Mouse (Mus musculus): Measurements from ENCODE around the gene Tie1. TPM values are rescaled to one million over a fixed set of nuclear protein-coding genes. Genes with fewer than 3 reads are reported as not detected.

The Tie1 gene
- polyA plus RNA-seq (2012; rRNA removed): 18.8 and 23.1 TPM in 2 replicates

DNA sequence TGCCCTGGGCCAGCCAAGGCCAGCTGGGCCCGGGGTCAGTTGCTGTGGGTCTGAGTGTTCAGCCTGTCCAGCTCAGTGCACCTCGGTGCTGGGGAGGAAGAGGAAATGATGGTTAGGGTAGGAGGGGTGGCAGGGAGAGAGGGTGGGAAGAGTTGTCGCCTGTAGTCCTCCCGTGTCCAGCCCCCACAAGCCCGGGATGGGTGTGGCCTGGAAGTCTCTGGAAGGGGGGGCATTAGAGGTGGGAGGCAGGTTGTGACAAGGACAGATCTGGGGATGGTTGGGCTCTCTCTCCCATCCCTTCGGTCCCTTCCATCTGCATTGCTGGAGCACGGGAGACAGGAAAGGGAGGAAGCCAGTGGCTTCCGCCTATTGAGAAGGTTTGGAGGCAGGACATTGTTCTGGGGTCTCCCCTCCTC, at the start of gene Tie1:
Gene Tie1 (minus strand): TSS at position 345 of the 416 bp plus-strand sequence.
- no peak for TF ChIP-seq CTCF (IDR thresholded peaks at IDR 0.05; ENCODE audit: borderline replicate concordance, extremely low read depth, insufficient read depth, insufficient read length)
- TF ChIP-seq POLR2A (IDR thresholded peaks at IDR 0.05; ENCODE audit: borderline replicate concordance, extremely low read depth, insufficient read depth, insufficient read length, poor library complexity, severe bottlenecking): no peak

DNA sequence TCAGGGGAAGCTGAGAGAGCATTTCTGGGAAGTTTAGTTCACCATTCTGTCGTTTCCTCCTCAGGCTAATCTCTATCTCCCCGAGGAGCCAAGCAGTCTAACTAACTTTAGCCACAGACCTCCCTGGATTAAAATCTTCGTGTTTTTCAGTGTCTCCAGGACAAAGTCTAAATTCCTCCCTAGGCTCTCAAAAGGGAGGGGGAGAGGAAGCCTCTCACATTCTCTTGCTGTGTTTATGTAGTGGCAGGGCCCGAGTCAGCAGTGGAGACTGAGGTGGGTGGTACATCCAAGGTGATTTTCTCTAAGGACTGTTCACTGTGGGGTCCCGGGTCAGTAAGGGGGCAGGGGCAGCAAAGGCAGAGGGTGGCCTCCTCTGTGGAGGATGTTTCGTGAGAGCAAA, 47.9 kb upstream of the Tie1 start:
- TF ChIP-seq POLR2A (IDR thresholded peaks at IDR 0.05; ENCODE audit: borderline replicate concordance, extremely low read depth, insufficient read depth, insufficient read length, poor library complexity, severe bottlenecking) (no peak), CTCF (IDR thresholded peaks at IDR 0.05; ENCODE audit: borderline replicate concordance, extremely low read depth, insufficient read depth, insufficient read length) (no peak)
- no peak for DNase-seq (ENCODE audit: low read depth)

More for the DNA sequence above, at the start of gene Tie1:
- peak; percentile 13 for DNase-seq (ENCODE audit: low read depth)

DNA sequence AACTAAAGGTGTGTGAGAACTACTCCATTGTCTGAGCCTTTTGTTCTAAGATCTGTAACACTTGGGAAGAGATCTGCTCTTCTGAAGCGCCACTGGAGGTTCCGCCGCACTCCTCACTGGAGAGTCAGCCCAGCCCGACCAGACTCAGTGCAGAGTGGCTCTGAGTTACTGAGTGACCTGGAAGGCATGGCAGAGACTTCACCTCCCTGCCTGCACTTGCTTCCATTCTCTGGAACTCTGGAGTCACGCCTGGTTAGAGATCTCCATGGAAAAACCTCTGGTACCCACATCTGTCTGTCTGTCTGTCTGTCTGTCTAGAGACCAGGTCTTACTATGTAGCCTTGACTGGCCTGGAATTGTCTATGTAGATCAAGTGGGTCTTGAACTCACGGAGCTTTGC, 45.7 kb upstream of the Tie1 start:
- TF ChIP-seq CTCF (IDR thresholded peaks at IDR 0.05; ENCODE audit: borderline replicate concordance, extremely low read depth, insufficient read depth, insufficient read length): no peak
- TF ChIP-seq POLR2A (IDR thresholded peaks at IDR 0.05; ENCODE audit: borderline replicate concordance, extremely low read depth, insufficient read depth, insufficient read length, poor library complexity, severe bottlenecking): no peak
- no peak for DNase-seq (ENCODE audit: low read depth)

DNA sequence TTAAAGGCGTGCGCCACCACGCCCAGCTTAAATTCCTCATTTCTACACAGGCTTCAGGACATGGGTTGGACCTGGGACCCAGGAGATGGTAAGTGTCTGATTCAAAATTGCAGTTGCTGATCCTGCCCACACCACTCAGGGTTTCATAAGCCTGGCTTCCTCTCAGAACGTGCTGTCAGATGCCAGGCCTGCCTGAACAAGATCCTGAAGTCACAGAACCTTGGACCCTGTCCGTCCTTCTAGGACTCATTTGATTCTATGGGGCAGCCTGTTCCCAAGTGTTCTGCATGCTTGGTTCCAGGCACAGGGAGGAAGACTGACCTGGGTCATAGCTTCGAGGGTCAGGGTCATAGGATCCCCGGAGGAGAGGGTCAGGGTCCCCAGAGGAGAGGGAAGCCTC, 43.7 kb upstream of the Tie1 start:
- no peak for DNase-seq (ENCODE audit: low read depth)
- TF ChIP-seq CTCF (IDR thresholded peaks at IDR 0.05; ENCODE audit: borderline replicate concordance, extremely low read depth, insufficient read depth, insufficient read length) (no peak), POLR2A (IDR thresholded peaks at IDR 0.05; ENCODE audit: borderline replicate concordance, extremely low read depth, insufficient read depth, insufficient read length, poor library complexity, severe bottlenecking) (no peak)

DNA sequence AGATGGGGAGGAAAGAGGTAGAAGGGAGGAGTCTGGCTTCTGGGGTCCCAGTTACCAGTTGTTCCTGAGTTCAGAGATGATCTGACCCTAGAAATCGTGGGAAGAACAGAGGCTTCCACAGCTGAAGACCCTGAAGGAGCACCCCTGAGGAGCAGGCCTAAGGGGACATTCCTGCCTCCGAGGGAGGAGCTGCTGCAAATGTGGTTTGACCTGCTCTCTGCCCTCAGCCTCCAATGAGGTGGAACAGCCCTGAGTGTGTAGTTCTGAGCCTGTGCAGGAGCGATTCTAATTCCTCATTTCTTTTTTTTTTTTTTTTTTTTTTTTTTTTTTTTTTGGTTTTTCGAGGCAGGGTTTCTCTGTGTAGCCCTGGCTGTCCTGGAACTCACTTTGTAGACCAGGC, 43.3 kb upstream of the Tie1 start:
- no peak for DNase-seq (ENCODE audit: low read depth)
- no peak for TF ChIP-seq CTCF (IDR thresholded peaks at IDR 0.05; ENCODE audit: borderline replicate concordance, extremely low read depth, insufficient read depth, insufficient read length)
- no peak for TF ChIP-seq POLR2A (IDR thresholded peaks at IDR 0.05; ENCODE audit: borderline replicate concordance, extremely low read depth, insufficient read depth, insufficient read length, poor library complexity, severe bottlenecking)

DNA sequence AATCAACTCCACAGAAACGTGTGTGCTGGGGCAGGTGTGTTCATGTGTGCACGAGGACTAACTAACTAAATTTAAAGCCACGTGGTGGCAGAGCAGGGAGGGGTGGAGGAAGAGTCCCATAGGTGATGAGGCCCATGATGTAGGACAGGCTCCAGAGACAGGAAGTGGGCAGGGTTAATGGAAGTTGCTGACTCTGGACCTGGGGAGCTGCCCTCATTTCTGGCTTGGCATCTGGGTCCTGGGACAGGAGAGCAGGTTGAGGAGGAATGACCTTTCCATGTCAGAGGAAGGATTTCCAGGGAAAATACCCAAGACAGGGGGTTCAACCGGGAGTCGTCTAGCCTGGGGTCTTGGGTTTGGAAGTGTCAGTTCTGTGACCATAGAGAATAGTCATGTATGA, 42.8 kb upstream of the Tie1 start:
- DNase-seq (ENCODE audit: low read depth): no peak
- TF ChIP-seq POLR2A (IDR thresholded peaks at IDR 0.05; ENCODE audit: borderline replicate concordance, extremely low read depth, insufficient read depth, insufficient read length, poor library complexity, severe bottlenecking) (no peak), CTCF (IDR thresholded peaks at IDR 0.05; ENCODE audit: borderline replicate concordance, extremely low read depth, insufficient read depth, insufficient read length) (no peak)

DNA sequence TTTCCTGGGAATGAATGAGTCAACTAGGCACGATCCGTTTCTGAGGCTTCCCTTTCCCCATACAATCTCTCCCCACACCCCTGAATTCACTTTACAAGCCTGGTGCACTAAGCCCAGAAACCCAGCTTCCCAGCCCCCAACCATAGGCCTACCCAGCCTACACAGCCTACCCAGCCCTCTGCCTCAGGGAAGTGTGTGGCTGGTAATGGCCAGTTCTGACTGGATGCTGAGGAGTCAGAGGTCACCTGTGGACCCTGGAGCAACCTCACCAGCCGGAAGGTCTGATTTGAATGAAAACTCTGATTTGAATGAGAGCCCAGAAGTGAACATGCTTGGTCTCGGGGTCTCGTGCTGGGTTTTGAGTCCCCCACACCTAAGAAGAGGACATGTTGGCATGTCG, 37.9 kb upstream of the Tie1 start:
- no peak for TF ChIP-seq POLR2A (IDR thresholded peaks at IDR 0.05; ENCODE audit: borderline replicate concordance, extremely low read depth, insufficient read depth, insufficient read length, poor library complexity, severe bottlenecking)
- no peak for TF ChIP-seq CTCF (IDR thresholded peaks at IDR 0.05; ENCODE audit: borderline replicate concordance, extremely low read depth, insufficient read depth, insufficient read length)

DNA sequence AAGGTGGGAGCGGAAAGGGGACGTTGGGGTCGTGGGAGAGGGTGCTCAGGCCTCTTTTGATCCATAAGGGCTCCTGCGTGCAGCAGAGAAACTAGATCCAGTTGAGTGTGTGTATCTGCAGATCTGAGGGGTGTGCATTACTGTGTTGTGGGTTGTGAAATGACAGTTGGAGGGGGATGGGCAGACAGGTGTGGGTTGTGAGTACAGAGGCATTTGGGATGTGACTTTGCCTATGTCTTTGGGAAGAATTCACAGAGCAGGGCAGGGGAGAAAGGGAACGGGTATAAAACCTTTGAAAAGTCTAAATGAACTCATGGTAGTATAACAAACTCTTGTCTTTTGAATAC, 37.4 kb upstream of the Tie1 start:
- no peak for DNase-seq (ENCODE audit: low read depth)
- TF ChIP-seq POLR2A (IDR thresholded peaks at IDR 0.05; ENCODE audit: borderline replicate concordance, extremely low read depth, insufficient read depth, insufficient read length, poor library complexity, severe bottlenecking): no peak
- TF ChIP-seq CTCF (IDR thresholded peaks at IDR 0.05; ENCODE audit: borderline replicate concordance, extremely low read depth, insufficient read depth, insufficient read length): no peak

More for the DNA sequence above, 37.9 kb upstream of the Tie1 start:
- DNase-seq (ENCODE audit: low read depth): no peak

DNA sequence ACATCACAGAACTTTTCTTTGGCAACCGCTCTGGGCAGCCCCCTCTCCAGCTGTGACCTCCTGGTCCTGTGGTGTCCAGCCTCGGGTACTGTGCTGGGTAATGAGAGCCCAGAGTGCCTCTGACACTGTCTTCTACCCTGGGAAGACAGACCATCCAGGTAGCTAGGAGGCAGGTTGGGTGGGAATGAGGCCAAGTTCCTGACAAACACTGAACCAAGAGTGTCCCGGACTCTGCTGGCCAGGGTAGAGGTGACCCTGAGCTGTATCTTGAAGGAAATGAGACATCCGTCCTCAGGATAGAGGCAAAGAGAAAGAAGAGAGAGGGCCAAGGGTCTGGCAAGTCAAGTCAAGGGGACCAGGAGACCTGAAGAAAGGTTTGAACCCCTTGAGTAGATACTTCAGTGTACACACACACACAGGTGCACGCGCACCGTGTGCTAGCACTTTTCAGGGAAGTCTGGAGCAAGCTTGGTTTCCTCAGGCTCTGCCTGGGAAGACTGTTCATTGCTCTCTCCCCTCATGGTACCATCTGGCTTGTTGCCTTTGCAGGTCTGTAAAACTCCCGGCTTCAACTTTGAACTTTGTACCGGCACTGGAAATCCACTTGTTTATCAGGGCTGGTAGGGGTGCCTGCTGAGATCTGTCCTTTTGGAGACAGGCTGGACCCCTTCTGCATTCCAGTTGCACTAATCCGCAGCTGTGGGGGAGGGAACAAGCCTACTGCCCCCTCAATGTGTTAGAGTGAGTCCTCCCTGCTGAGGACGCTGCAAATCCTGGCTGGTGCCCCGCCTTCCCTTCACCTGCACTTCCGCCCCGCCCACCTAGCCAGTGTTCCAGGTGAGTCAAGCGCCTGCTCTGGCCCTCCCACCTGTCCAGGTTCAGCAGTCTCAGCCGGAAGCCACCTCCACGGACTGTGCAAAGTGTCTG, 36.8 kb upstream of the Tie1 start, which contains the start of gene 2610528J11Rik:
Gene 2610528J11Rik (plus strand): TSS at position 592 of the 927 bp plus-strand sequence.
- TF ChIP-seq POLR2A (IDR thresholded peaks at IDR 0.05; ENCODE audit: borderline replicate concordance, extremely low read depth, insufficient read depth, insufficient read length, poor library complexity, severe bottlenecking): no peak
- TF ChIP-seq CTCF (IDR thresholded peaks at IDR 0.05; ENCODE audit: borderline replicate concordance, extremely low read depth, insufficient read depth, insufficient read length): no peak
- DNase-seq (ENCODE audit: low read depth): no peak

DNA sequence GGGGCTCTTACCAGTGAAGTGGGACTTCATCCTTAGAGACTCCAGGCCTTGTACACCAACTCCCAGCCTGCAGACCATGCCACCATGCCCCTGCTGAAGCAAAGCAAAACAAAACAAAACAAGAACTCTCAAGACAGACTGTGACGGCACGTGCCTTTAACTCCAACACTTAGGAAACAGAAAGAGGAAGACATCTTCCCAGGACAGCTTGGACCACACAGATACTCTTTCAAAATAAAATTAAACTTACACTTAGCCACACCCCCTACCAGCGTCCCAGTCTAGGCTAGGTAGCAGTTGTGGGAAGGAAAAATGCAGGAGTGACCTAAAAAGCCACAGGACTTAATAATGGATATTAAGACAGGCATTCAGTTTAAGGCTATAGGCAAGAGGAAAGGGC, 35.9 kb upstream of the Tie1 start:
- no peak for TF ChIP-seq POLR2A (IDR thresholded peaks at IDR 0.05; ENCODE audit: borderline replicate concordance, extremely low read depth, insufficient read depth, insufficient read length, poor library complexity, severe bottlenecking)
- no peak for TF ChIP-seq CTCF (IDR thresholded peaks at IDR 0.05; ENCODE audit: borderline replicate concordance, extremely low read depth, insufficient read depth, insufficient read length)
- no peak for DNase-seq (ENCODE audit: low read depth)

DNA sequence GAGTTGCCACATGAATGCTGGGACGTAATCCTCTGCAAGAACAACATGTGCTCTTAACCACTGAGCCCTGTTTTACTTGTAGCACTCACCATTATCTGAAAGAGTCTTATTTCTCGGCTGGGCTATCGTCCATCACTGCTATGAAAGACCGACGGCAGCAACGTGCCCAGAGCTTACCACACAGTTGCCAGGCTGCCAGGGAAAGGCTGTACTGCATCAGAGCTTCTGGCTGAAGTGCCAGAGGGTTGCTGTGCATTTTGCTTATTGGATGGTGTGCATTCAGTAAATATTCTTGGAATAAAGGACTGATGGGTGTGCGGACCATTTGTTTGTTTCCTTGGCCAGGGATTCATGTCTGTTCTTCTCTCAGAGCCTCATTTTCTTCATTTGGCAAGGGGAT, 34.1 kb upstream of the Tie1 start:
- TF ChIP-seq POLR2A (IDR thresholded peaks at IDR 0.05; ENCODE audit: borderline replicate concordance, extremely low read depth, insufficient read depth, insufficient read length, poor library complexity, severe bottlenecking) (no peak), CTCF (IDR thresholded peaks at IDR 0.05; ENCODE audit: borderline replicate concordance, extremely low read depth, insufficient read depth, insufficient read length) (no peak)
- DNase-seq (ENCODE audit: low read depth): peak; percentile 60

DNA sequence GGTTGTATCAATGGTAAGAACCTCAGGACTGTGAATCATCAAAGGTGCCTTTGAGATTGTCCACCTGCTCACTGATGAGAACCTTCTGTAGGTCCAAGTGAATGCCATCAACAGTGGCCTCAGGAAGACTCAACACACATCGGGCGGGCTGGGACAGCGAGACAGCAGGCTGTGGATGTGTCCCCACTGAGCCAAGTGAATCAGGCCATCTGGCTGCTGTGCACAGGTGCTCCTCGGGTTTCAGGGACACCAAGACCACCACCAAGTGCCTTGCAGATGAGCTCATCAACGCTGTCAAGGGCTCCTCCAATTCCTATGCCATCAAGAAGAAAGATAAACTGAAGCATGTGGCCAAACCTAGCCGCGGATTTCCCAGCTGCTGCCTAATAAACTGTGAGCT, 32.4 kb upstream of the Tie1 start:
- TF ChIP-seq POLR2A (IDR thresholded peaks at IDR 0.05; ENCODE audit: borderline replicate concordance, extremely low read depth, insufficient read depth, insufficient read length, poor library complexity, severe bottlenecking) (no peak), CTCF (IDR thresholded peaks at IDR 0.05; ENCODE audit: borderline replicate concordance, extremely low read depth, insufficient read depth, insufficient read length) (no peak)

More for the DNA sequence above, 32.4 kb upstream of the Tie1 start:
- DNase-seq (ENCODE audit: low read depth): no peak

Measured in brain, embryonic 14.5 days (tissue).